Mouse (Mus musculus) kidney, adult 18-20 months (tissue): ENCODE data around the gene Pde4c.

Experiments used
- DNase-seq: peaks from one replicate; pipeline ENCODE4 v3.0.0; 2021

Pde4c gene

GRCm38 (mm10) chr8:70752000-70752764 lies 28.7 kb downstream of the Pde4c start:
- peak; percentile 90 for DNase-seq

GRCm38 (mm10) chr8:70753151-70753550 lies 29.6 kb downstream of the Pde4c start:
- DNase-seq, result peak; percentile 87

DNA sequence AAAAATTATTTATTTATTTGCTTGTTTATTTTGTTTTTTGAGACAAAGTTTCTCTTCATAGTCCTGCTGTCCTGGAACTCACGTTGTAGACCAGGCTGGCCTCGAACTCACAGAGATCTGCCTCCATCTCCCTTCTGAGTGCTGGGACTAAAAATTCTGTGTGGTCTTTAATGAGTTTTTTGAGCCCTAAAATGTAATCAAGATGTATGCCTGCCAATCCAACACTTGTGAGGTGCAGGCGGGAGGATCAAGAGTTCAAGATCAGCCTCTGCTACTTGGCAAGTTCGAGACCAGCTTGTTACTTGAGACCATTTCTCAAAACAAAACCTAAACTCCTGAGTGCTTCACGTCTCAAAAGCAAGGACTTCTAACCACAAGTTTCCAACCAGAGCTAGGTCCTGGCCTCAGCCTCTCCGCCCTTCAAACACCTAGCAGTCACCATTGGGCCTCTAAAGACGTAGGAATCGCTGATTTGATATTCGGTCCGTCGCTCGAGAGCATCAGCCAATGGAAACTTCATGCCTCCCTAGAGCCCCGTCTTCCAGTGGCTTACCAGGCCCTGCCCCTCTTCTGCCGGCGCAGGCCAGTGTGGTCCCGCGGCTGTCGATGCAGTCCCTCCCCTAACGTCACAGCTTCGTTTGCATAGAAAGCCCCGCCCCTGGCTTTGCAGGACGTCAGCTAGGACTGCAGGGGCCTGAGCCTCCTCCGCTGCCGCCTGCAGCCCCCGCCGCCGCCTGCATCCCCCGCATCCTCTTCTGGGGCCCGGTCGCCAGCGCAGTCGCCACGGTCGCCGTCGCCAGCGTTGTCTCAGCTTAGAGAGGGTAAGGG lies 30.7 kb downstream of the Pde4c start, which contains the start of gene Rab3a:
TSS of gene Rab3a (plus strand) at position 637 of the 828 bp plus-strand sequence.
- peak; percentile 94 for DNase-seq

- no peak for DNase-seq
These were observed 31.5 kb downstream of the Pde4c start for GRCm38 (mm10) chr8:70754871-70755660.

- no peak for DNase-seq
These were observed 32.3 kb downstream of the Pde4c start for GRCm38 (mm10) chr8:70755661-70756475.

DNA sequence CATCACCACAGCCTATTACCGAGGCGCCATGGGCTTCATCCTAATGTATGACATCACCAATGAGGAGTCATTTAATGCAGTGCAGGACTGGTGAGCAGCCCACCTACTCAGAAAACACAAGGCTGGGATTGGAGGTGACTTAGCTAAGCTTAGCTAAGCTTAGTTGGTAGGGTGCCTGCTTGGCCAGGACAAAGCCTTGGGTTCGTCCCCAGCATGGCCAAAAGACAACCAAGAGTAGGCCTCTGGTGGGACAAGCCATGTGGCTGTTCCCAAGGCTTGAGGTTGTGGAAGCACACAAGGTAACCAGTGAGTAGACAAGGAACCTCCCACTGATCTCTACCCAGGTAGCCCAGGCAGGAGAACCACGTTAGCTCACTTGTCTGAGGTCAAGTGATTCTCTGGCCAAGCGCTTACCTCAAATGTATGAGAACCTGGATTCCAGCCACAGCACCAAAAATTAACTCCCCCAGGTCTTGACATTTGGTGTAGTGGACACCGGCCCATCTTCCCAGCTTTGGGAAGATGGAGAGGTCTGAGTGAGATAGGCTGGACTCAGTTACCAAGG lies 33.0 kb downstream of the Pde4c start:
- no peak for DNase-seq

DNA sequence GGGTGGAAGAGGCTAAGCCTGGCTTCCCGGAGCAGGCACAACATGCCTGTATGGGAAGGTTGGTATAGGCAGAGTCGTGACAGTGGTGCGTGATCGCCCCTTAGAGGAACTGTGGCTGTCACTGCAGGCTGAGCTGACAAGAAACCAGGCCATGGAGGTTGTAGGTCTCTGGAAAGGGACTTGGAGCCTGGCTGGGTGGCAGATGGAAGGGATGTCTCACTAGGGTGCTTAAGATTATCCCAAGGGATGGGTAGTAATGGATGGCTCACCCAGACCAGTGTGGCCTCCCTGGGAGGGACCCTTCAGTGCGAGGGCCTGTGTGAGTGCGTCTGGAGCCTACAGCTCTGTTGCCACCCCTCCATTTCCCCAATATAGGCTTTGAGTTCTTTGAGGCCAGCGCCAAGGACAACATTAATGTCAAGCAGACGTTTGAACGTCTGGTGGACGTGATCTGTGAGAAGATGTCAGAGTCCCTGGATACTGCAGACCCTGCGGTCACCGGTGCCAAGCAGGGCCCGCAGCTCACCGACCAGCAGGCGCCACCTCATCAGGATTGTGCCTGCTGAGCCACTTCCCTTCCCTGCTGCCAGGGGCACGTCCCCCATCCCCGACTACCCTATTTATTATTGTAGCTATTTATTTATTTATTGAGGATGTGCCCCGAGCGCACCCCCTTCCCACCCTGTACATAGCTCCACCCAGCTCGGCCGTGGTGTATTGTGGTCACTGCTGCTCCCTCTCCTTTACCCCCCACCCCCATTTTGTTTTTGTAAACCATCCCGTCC lies 34.2 kb downstream of the Pde4c start:
- DNase-seq, result no peak

- no peak for DNase-seq
These were observed 34.7 kb downstream of the Pde4c start for GRCm38 (mm10) chr8:70758308-70758615.

- peak; percentile 47 for DNase-seq
These were observed 35.4 kb downstream of the Pde4c start for GRCm38 (mm10) chr8:70758616-70759561.

GRCm38 (mm10) chr8:70760350-70760749 lies 36.8 kb downstream of the Pde4c start:
- DNase-seq, result no peak

- DNase-seq, result peak; percentile 92
These were observed 37.4 kb downstream of the Pde4c start, which contains the start of gene Mpv17l2 for GRCm38 (mm10) chr8:70760775-70761406. Gene Mpv17l2 (minus strand): TSS chr8:70760946.

GRCm38 (mm10) chr8:70762118-70762517 lies 38.6 kb downstream of the Pde4c start:
- no peak for DNase-seq

- DNase-seq, result peak; percentile 69
These were observed 39.8 kb downstream of the Pde4c start for GRCm38 (mm10) chr8:70763354-70763753.

- DNase-seq, result no peak
These were observed 40.5 kb downstream of the Pde4c start for GRCm38 (mm10) chr8:70764026-70764425.

DNA sequence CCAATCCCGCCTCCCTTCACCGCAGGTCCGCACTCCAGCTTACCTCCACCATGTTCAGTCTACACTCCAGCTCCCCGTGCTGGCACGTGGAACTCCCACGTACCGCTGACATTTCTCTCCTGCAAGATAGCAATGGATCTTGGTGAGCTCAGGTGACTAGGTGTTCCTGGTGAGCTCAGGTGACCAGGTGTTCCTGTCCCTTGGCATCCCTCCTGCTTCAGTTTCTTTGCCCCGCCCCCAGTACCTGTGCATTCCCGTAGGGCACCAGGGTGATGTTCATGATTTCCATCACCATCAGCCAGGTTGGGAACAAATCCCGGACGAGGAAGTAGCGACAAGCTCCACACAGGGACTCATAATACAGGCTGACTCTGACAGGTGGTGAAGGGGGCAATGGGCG lies 41.2 kb downstream of the Pde4c start:
- no peak for DNase-seq

- no peak for DNase-seq
These were observed 41.8 kb downstream of the Pde4c start for GRCm38 (mm10) chr8:70765329-70765728.

- peak; percentile 47 for DNase-seq
These were observed 42.5 kb downstream of the Pde4c start for GRCm38 (mm10) chr8:70765838-70766570.

DNA sequence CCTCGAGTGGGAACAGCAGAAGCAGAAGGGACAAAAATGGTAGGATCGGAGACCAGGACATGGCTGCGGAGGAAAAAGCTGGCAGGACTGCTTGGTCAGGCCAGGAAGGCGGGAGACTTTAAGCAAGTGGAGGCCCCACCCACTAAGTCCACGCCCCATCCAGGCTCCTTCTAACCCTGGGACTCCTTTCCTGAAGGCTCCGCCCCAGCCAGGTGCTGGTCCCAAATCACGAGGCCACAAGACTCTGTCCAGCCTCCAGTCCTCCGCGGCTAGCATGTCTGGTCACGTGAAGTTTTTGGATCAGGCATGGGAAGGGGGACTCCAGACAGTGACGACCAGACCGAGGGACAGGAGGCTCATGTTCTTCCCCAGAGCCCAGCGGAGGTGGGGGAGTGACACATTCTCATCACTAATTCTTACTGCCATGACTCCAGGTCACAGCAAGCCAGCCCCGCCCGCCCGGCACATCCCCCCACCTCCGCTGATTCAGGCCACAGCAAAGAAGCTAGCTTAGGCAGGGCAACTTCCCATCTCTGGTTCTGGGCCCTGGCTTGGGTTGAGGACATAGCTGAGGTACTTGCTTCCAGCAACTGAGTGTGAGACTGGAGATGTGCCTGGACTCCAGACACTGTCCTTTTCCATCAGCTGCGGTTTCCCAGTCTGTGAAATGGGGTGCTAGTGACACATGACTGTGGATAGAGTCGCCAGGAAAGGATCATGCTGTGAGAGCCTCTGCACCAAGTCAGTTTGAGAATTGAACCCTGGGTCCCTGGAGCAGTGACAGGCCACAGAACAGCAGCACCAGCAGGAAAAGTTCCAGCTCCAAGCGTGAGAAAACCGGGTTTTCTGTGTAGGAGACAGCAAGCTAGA lies 43.3 kb downstream of the Pde4c start:
- peak; percentile 91 for DNase-seq
